In the genomic region with DNA sequence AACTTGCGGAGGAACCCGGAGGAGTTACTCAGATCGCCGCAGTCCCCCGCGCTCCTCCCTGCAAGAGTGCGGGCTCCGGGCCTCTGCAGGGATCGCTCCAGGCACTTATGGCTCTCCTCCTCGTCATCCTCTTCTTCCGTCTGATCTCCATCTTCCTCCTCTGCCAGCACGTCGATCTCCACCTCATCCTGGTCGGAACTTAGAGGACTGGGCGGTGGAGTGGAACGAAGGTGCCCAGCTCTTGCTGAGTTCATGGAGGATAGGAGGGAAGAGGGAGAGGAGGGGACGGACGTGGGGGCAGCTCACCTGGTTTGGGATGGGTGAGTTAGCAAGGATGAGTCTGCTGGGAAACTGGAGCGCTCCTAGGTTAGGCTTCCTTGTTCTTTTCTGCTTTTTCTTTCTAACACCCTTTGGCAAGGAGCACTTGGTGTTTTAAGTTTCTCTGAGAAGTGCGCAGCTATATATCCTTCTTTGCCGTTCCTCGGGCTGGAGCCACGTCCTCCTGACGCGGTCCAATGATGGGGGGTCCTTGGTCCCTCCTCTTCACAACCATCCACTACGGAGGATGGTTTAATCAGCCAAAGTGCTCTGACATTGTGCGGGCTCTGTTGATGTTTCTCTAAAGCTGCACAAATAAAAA, we compare ENCODE assay signal across 9 mouse cellular contexts. TPM values are rescaled to one million over a fixed set of nuclear protein-coding genes. Genes with fewer than 3 reads are reported as not detected.
DNase-seq lines count a peak whose midpoint lies in the region; ATAC-seq lines count a peak whose summit lies in the region.
"Had no signal": no experiment of that assay in that cellular context is flagged by ENCODE, and none has a peak within 500 bp of the region (broad histone marks: within the 10 kb centered on the region; RNA-seq: fewer than 3 reads in every experiment).

A gene (minus strand): TSS at position 617 of the 640 bp plus-strand sequence.

- intact Hi-C loops in heart, postnatal 25 days (cut with DNase I): no loop called here
- intact Hi-C loops in left cerebral cortex, postnatal 10 days (cut with DNase I): no loop called here

- H3K9me3 ChIP-seq in heart, embryonic 13.5 days: no peaks in the 10 kb centered on the region
- no peaks in the 10 kb centered on the region for H3K9me3 ChIP-seq in hindbrain, embryonic 13.5 days
- no peaks in the 10 kb centered on the region for H3K9me3 ChIP-seq in midbrain, embryonic 13.5 days

- H3K4me3 ChIP-seq in heart, embryonic 13.5 days: peak within 1 kb of the TSS; percentile 57
- H3K4me3 ChIP-seq in brown adipose tissue, adult 24 weeks (ENCODE audit: insufficient read depth, low read depth, low read length): peak within 1 kb of the TSS; percentile 32; the same call in 1 of the 2 replicates
- peak within 1 kb of the TSS; percentile 39 for H3K4me3 ChIP-seq in hindbrain, embryonic 13.5 days
- peak within 1 kb of the TSS; percentile 45 for H3K4me3 ChIP-seq in midbrain, embryonic 13.5 days (replicated peaks)

- peaks cover 28% of the 10 kb centered on the region for H3K4me1 ChIP-seq in heart, embryonic 13.5 days
- H3K4me1 ChIP-seq in brown adipose tissue, adult 24 weeks (ENCODE audit: control insufficient read depth, insufficient read depth, insufficient read length, low read length): no peaks in the 10 kb centered on the region
- H3K4me1 ChIP-seq in hindbrain, embryonic 13.5 days (replicated peaks): peaks cover 23% of the 10 kb centered on the region
- H3K4me1 ChIP-seq in midbrain, embryonic 13.5 days (replicated peaks): peaks cover 31% of the 10 kb centered on the region

- no peak within 1 kb of the TSS for H3K27ac ChIP-seq in heart, embryonic 13.5 days (replicated peaks)
- no peak within 1 kb of the TSS for H3K27ac ChIP-seq in brown adipose tissue, adult 24 weeks (replicated peaks; ENCODE audit: low read depth, low read length)
- no peak within 1 kb of the TSS for H3K27ac ChIP-seq in hindbrain, embryonic 13.5 days
- no peak within 1 kb of the TSS for H3K27ac ChIP-seq in midbrain, embryonic 13.5 days

- DNase-seq in heart, postnatal 25 days (ENCODE audit: low spot score): no peak
- DNase-seq in layer of hippocampus, postnatal 10 days (ENCODE audit: low spot score in 2 of 2): no peak
- no peak for DNase-seq in left cerebral cortex, postnatal 10 days (ENCODE audit: extremely low spot score in 1 of 2, low spot score in 2 of 2)

- 1% methylated on average over 27 of the region's 27 CpGs for whole genome bisulfite sequencing in heart, embryonic 13.5 days
- WGBS in hindbrain, embryonic 13.5 days: under 1% methylated on average over 27 of the region's 27 CpGs
- WGBS in midbrain, embryonic 13.5 days: 1% methylated on average over 27 of the region's 27 CpGs

- peak within 1 kb of the TSS; percentile 41; the same call in 1 of the 2 replicates for H3K9ac ChIP-seq in heart, embryonic 13.5 days
- H3K9ac ChIP-seq in hindbrain, embryonic 13.5 days: peak within 1 kb of the TSS; percentile 56
- peak within 1 kb of the TSS; percentile 37 for H3K9ac ChIP-seq in midbrain, embryonic 13.5 days (replicated peaks)

- no peak for ATAC-seq in heart, embryonic 13.5 days (ENCODE audit: extremely low read depth, insufficient number of reproducible peaks, low FRiP score, low TSS enrichment)
- 0 out of 2 replicates have a peak, but pooled peaks have one; percentile 27 for ATAC-seq in hindbrain, embryonic 13.5 days (ENCODE audit: low FRiP score)
- no peak for ATAC-seq in midbrain, embryonic 13.5 days
- ATAC-seq in activated CD4-positive, CD25-positive, alpha-beta regulatory T cell, adult 4 months: no peak

- peak within 1 kb of the TSS; percentile 85 for H3K4me2 ChIP-seq in heart, embryonic 13.5 days
- H3K4me2 ChIP-seq in hindbrain, embryonic 13.5 days: peak within 1 kb of the TSS; percentile 64
- H3K4me2 ChIP-seq in midbrain, embryonic 13.5 days (replicated peaks): peak within 1 kb of the TSS; percentile 82

- H3K36me3 ChIP-seq in heart, embryonic 13.5 days: no peaks in the 10 kb centered on the region
- H3K36me3 ChIP-seq in hindbrain, embryonic 13.5 days: no peaks in the 10 kb centered on the region
- no peaks in the 10 kb centered on the region for H3K36me3 ChIP-seq in midbrain, embryonic 13.5 days

- peaks cover 96% of the 10 kb centered on the region for H3K27me3 ChIP-seq in heart, embryonic 13.5 days (replicated peaks)
- peaks cover 90% of the 10 kb centered on the region for H3K27me3 ChIP-seq in hindbrain, embryonic 13.5 days
- peaks cover 87% of the 10 kb centered on the region for H3K27me3 ChIP-seq in midbrain, embryonic 13.5 days

RNA-seq across cellular contexts. Expression of the gene that starts here (rescaled TPM):
- not detected in 2 replicates for polyA plus RNA-seq in heart, embryonic 13.5 days (2015; fragmentation: Nextera tagmentation; extraction: Ambion mirVana)
- total RNA-seq in heart, postnatal 25 days (2021): not detected
- polyA plus RNA-seq in brown adipose tissue, adult 24 weeks (2012; ENCODE audit: insufficient read depth, insufficient read length, missing spikeins): not detected in 2 replicates
- polyA plus RNA-seq in hindbrain, embryonic 13.5 days (2015; fragmentation: Nextera tagmentation; extraction: Ambion mirVana): 0.19 TPM in 1 of 2 replicates, not detected in the other
- 0.10 and 0.13 TPM in 2 replicates for polyA plus RNA-seq in midbrain, embryonic 13.5 days (2015; fragmentation: Nextera tagmentation; extraction: Ambion mirVana)
- not detected for polyA plus RNA-seq in activated CD4-positive, CD25-positive, alpha-beta regulatory T cell, adult 4 months (2017; shearing (Covaris generic))
- not detected for total RNA-seq in layer of hippocampus, postnatal 10 days (2021)
- not detected for total RNA-seq in left cerebral cortex, postnatal 10 days (2021)
- total RNA-seq: hematopoietic stem cell, adult 5-6 weeks had no signal

Comparison
In these comparisons a context has a peak if more than half of its experiments do, and no peak if none do; other contexts are left out.
1. Peak in ATAC-seq, H3K4me3 ChIP-seq, H3K9ac ChIP-seq and H3K4me2 ChIP-seq in hindbrain, embryonic 13.5 days; RNA of the gene not detected or under 1 TPM.